Mouse (Mus musculus) forebrain, embryonic 12.5 days (tissue): ENCODE results near the gene Dnlz. TPM values are rescaled to one million over a fixed set of nuclear protein-coding genes. Genes with fewer than 3 reads are reported as not detected.
"Not testable (repeated sequence)": the region's sequence is repeated elsewhere in the genome, so short reads cannot be mapped to it uniquely, and the experiment has no call there.

Experiments used
- ATAC-seq: fragments of 200-750 bp; cut with Nextera tagmentation; 2 replicates; pipeline ENCODE4 v1.8.0; 2017; ENCODE audit warnings: moderate TSS enrichment; ENCODE audit not compliant: low FRiP score
- H3K27ac ChIP-seq: fragments of 300-500 bp; sonication (generic); 2 replicates; pipeline ENCODE4 v1.5.1; 2016; ENCODE audit warnings: mild to moderate bottlenecking
- H3K27me3 ChIP-seq: fragments of 300-500 bp; sonication (generic); 2 replicates; pipeline ENCODE4 v1.6.1; 2016; ENCODE audit warnings: mild to moderate bottlenecking
- H3K36me3 ChIP-seq: fragments of 300-500 bp; sonication (generic); replicated peaks from 2 replicates; pipeline ENCODE4 v1.6.1; 2016; ENCODE audit warnings: mild to moderate bottlenecking
- H3K4me1 ChIP-seq: fragments of 300-500 bp; sonication (generic); 2 replicates; pipeline ENCODE4 v1.6.1; 2016
- H3K4me2 ChIP-seq: fragments of 300-500 bp; sonication (generic); 2 replicates; pipeline ENCODE4 v1.6.1; 2016; ENCODE audit warnings: mild to moderate bottlenecking, moderate library complexity
- H3K4me3 ChIP-seq: fragments of 300-500 bp; sonication (generic); replicated peaks from 2 replicates; pipeline ENCODE4 v1.5.1; 2016; ENCODE audit warnings: mild to moderate bottlenecking
- H3K9ac ChIP-seq: fragments of 300-500 bp; sonication (generic); 2 replicates; pipeline ENCODE4 v1.6.1; 2016; ENCODE audit warnings: mild to moderate bottlenecking
- H3K9me3 ChIP-seq: fragments of 300-500 bp; sonication (generic); 2 replicates; pipeline ENCODE4 v1.6.1; 2016
- WGBS: fragments of 180-500 bp; shearing (Covaris S2); methylation state at CpG from one replicate; pipeline ENCODE4 v1.1.7; 2016; 5-methylcytosine and 5-hydroxymethylcytosine counted together
- polyA plus RNA-seq: library from polyadenylated mRNA; unstranded; fragments of >200 nt; fragmentation: Nextera tagmentation; extraction: Ambion mirVana; gene quantifications from 2 replicates; pipeline ENCODE4 v1.2.1, GENCODE M21; 2016

The Dnlz gene
- 34.5 and 36.3 TPM in 2 replicates for polyA plus RNA-seq

DNA sequence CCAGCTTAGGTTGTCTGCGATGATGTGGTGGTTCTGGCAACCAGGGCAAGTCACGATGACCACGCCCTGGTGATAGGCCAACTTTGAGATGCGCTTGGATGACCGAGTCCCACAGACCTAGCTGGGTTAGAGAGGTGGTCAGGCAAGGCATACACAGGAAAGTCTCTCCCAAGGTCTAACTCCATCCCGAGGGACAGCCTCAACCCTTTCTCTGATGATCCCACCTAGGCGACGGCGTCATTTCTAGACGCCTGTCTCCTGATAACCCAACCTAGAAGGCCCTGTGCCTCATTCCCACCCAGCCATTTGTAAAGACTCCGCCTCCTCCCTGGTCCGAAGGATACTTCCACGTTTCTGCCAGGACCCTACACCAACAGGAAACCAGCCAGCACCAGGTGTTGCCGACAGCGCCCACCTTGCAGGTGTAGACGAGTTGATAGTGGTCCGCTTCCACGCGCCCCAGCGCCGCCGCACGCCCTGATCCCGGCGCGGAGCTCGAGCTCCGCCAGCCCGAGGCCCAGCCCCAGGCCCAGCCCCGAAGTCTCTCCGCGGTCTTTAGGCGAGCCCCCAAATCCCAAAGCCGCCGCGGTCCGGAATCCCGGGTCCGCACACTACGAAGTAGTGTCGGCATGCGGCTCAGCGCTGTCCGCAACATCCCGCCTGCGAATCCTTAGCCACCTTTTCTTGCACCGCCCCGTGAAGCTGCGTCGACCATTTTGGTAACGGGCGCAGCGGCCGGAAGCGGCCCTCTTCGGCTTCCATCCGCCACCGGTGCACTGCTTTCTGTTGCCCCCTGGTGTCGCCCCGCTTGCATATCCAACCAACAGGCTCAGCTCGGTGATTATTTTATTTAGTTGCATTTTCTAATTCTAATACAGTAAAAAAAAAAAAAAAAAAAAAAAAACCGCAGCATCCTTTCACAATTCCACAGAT, at the start of gene Dnlz:
TSS of gene Dnlz (minus strand) at position 753 of the 933 bp plus-strand sequence.
- 3% methylated on average over 62 of the region's 62 CpGs for WGBS
- peak; percentile 79 for ATAC-seq
- H3K9me3 ChIP-seq = no peaks in the 10 kb centered on the region
- H3K4me1 ChIP-seq = peaks cover 24% of the 10 kb centered on the region
- H3K4me3 ChIP-seq = peak within 1 kb of the TSS; percentile 87
- no peaks in the 10 kb centered on the region for H3K27me3 ChIP-seq
- H3K36me3 ChIP-seq = peaks cover 37% of the 10 kb centered on the region
- peak within 1 kb of the TSS; percentile 97 for H3K4me2 ChIP-seq
- H3K27ac ChIP-seq = peak within 1 kb of the TSS; percentile 86
- H3K9ac ChIP-seq = peak within 1 kb of the TSS; percentile 91

DNA sequence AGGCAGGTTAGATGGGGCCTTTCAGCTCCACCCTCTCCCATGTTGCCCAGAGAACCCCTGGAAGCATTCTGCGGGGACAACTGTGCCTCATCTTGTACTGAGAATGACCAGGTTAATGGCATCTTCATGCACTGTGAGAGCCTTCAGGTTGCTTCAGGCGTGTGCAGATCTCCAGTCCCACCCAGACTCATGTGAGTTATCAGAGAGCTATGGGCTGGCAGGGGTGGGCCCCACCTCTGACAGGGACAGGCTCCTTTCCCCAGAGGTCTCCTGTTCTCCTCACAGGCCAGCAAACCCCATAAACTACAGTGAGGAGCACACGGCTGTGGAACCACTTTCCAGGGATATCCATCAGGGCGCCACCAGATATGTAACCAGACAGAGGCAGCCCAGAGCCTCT, 49.1 kb upstream of the Dnlz start:
- Histone ChIP-seq H3K4me2 (no peak overlapping the region), H3K27ac (no peak overlapping the region), H3K9me3 (no peaks in the 10 kb centered on the region), H3K27me3 (no peaks in the 10 kb centered on the region), H3K9ac (no peak overlapping the region), H3K4me1 (peaks cover 11% of the 10 kb centered on the region), H3K36me3 (peaks cover 74% of the 10 kb centered on the region), H3K4me3 (no peak overlapping the region)
- WGBS = 89% methylated on average over 4 of the region's 4 CpGs
- ATAC-seq = no peak

DNA sequence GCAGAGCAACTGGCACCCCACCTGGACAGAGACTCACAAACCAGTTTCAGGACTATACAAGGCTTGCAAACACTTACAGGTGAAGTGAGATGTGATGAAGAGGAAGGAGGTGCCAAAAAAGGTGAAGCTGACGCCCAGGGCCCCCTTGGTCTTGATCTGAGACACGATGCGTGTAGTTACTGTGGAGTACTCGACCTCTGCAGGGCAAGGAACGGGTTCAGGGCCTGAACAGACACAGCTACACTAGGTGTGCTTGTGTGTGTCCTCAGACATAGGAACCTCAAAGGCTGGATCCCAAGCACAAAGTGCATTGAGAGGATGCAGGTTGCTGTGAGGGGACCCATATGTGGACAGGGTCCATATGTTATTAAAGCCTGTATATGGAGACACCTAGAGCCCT, 48.4 kb upstream of the Dnlz start:
- no peak overlapping the region for H3K4me2 ChIP-seq
- 92% methylated on average over 5 of the region's 5 CpGs for WGBS
- H3K4me3 ChIP-seq = no peak overlapping the region
- H3K9ac ChIP-seq = no peak overlapping the region
- no peaks in the 10 kb centered on the region for H3K27me3 ChIP-seq
- no peak for ATAC-seq
- H3K27ac ChIP-seq = no peak overlapping the region
- H3K9me3 ChIP-seq = no peaks in the 10 kb centered on the region
- H3K36me3 ChIP-seq = peaks cover 78% of the 10 kb centered on the region
- H3K4me1 ChIP-seq = peaks cover 3% of the 10 kb centered on the region

DNA sequence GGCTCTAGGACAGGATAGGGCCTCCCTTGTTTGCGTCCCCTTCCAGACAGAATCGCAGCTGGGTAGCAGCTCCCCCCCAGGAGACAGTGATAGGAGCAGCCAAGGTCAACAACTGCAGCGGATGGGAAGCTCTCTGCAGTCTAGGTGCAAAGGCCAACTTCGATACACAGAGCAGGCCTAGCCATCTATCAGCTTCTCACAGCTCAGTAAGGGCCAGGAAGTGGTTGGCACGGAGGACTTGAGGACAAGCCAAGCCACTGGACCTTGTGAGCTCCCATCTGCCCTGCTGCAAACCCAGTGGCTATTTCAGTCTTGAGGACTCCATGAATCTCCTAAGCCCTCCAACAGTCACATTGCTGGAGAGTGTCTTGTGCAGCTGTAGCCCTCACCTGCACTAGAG, 47.7 kb upstream of the Dnlz start:
- Histone ChIP-seq H3K27me3 (no peaks in the 10 kb centered on the region), H3K4me2 (no peak overlapping the region), H3K9ac (no peak overlapping the region), H3K9me3 (no peaks in the 10 kb centered on the region), H3K4me3 (no peak overlapping the region), H3K4me1 (no peaks in the 10 kb centered on the region; the same call in 1 of the 2 replicates), H3K36me3 (peaks cover 84% of the 10 kb centered on the region), H3K27ac (no peak overlapping the region)
- 94% methylated on average over 5 of the region's 5 CpGs for WGBS
- no peak for ATAC-seq

DNA sequence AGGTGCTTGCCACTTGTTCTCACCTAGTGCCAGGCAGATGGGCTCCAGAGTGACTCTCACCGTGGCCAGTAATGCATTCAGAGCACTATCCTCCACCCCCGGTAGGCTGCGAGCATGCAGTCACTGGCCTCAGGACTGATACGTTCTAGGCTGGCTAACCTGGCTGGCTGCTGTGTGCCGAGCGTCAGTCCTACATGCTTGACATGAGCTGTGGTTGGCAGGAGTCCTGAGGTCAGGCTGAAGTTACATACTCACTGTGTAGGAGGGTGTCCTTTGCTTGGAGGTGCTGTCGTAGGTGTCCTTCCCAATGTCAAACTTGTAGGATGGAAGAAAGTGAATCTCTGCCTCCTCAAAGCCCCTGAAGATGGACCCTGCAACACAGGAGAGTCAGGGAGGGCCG, 47.1 kb upstream of the Dnlz start:
- Histone ChIP-seq H3K27me3 (no peaks in the 10 kb centered on the region), H3K4me1 (no peaks in the 10 kb centered on the region), H3K4me2 (no peak overlapping the region), H3K9me3 (no peaks in the 10 kb centered on the region), H3K27ac (no peak overlapping the region), H3K4me3 (no peak overlapping the region), H3K9ac (no peak overlapping the region), H3K36me3 (peaks cover 91% of the 10 kb centered on the region)
- no peak for ATAC-seq
- 92% methylated on average over 8 of the region's 8 CpGs for WGBS

DNA sequence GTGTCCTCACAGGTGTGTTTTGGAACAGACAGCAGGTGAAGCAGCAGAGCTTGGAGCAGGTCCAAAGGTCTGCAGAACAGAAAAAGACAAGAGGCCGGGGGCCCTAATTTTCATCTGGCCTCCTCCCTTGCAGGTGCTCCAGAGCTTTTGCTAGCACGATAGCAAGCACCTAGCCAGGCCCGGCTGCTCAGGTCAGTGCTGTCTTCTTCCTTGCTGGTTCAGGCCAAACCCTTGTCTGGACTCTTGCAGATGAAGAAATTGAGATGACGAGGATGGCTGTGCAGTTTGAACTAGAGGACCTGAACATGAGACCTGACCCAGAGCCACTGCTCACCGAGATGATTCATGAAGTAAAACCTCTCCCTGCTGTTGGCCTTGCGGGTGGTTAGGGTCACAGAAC, 39.7 kb upstream of the Dnlz start:
- Histone ChIP-seq H3K9me3 (no peaks in the 10 kb centered on the region), H3K9ac (no peak overlapping the region), H3K4me3 (no peak overlapping the region), H3K27me3 (no peaks in the 10 kb centered on the region), H3K27ac (no peak overlapping the region), H3K4me2 (no peak overlapping the region), H3K4me1 (peaks cover 26% of the 10 kb centered on the region), H3K36me3 (peaks cover 77% of the 10 kb centered on the region)
- ATAC-seq = no peak
- WGBS = 89% methylated on average over 6 of the region's 6 CpGs

- no peak overlapping the region for H3K27ac ChIP-seq
- no peak for ATAC-seq
- peaks cover 26% of the 10 kb centered on the region for H3K4me1 ChIP-seq
- no peak overlapping the region for H3K4me2 ChIP-seq
- no peak overlapping the region for H3K9ac ChIP-seq
- peaks cover 77% of the 10 kb centered on the region for H3K36me3 ChIP-seq
- no peaks in the 10 kb centered on the region for H3K27me3 ChIP-seq
- no peaks in the 10 kb centered on the region for H3K9me3 ChIP-seq
- WGBS = 87% methylated on average over 3 of the region's 3 CpGs
- H3K4me3 ChIP-seq = no peak overlapping the region
These were observed 39.0 kb upstream of the Dnlz start for GRCm38 (mm10) chr2:26390954-26391353.

DNA sequence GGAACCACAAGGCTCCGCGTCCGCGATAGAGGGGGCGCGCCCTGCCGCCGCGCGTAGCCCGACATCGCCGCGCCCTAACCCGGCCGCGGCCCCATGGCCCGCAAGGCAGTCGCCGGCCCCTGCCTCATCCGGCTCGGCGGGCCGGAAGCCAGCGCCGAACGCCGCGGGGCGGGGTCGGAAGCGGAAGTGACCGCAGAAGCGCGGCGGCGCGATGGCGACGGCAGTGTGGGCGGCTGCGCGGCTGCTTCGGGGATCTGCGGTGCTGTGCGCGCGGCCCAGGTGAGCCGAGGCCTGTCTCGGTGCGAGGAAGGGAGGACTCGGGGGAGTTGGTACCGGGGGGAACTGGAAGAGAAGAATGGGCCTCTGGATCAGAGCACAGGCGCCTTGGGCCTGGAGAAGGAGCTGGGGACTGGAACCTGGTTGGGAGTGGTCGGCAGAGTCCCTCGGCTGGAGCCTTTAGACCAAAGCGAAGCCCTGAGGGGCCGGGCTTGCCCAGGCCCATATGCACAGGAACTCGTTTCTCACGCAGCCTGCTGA, 37.3 kb upstream of the Dnlz start, which contains the start of the genes Entr1 and Pmpca:
TSS of gene Entr1 (minus strand) at position 163 of the 537 bp plus-strand sequence.
TSS of gene Pmpca (plus strand) at position 186 of the 537 bp plus-strand sequence.
- no peaks in the 10 kb centered on the region for H3K27me3 ChIP-seq
- peaks cover 26% of the 10 kb centered on the region for H3K4me1 ChIP-seq
- H3K4me3 ChIP-seq = peak within 1 kb of the TSS; percentile 98
- peak within 1 kb of the TSS; percentile 94 for H3K9ac ChIP-seq
- peak within 1 kb of the TSS; percentile 87 for H3K4me2 ChIP-seq
- WGBS = under 1% methylated on average over 43 of the region's 60 CpGs
- ATAC-seq = peak; percentile 91
- peak within 1 kb of the TSS; percentile 73 for H3K27ac ChIP-seq
- H3K36me3 ChIP-seq = peaks cover 77% of the 10 kb centered on the region
- no peaks in the 10 kb centered on the region for H3K9me3 ChIP-seq

- ATAC-seq = peak; percentile 53
- 0% methylated on average over 34 of the region's 45 CpGs for WGBS
- peak overlapping the region; percentile 87 for H3K4me2 ChIP-seq
These were observed 36.8 kb upstream of the Dnlz start for GRCm38 (mm10) chr2:26388682-26389153.

GRCm38 (mm10) chr2:26387713-26388112, 35.8 kb upstream of the Dnlz start:
- H3K4me1 ChIP-seq = peaks cover 26% of the 10 kb centered on the region
- 89% methylated on average over 3 of the region's 3 CpGs for WGBS
- H3K27ac ChIP-seq = no peak overlapping the region
- 0 out of 2 replicates have a peak overlapping the region, but pooled peaks have one; percentile 94 for H3K9ac ChIP-seq
- no peaks in the 10 kb centered on the region for H3K27me3 ChIP-seq
- H3K36me3 ChIP-seq = peaks cover 77% of the 10 kb centered on the region
- peak overlapping the region; percentile 87 for H3K4me2 ChIP-seq
- peak overlapping the region; percentile 98; the same call in 1 of the 2 replicates for H3K4me3 ChIP-seq
- no peak for ATAC-seq
- H3K9me3 ChIP-seq = no peaks in the 10 kb centered on the region

More at GRCm38 (mm10) chr2:26388682-26389153, 36.8 kb upstream of the Dnlz start:
- Histone ChIP-seq H3K4me3 (peak overlapping the region; percentile 98), H3K9ac (peak overlapping the region; percentile 94), H3K36me3 (peaks cover 77% of the 10 kb centered on the region), H3K9me3 (no peaks in the 10 kb centered on the region), H3K4me1 (peaks cover 26% of the 10 kb centered on the region), H3K27ac (peak overlapping the region; percentile 73), H3K27me3 (no peaks in the 10 kb centered on the region)

DNA sequence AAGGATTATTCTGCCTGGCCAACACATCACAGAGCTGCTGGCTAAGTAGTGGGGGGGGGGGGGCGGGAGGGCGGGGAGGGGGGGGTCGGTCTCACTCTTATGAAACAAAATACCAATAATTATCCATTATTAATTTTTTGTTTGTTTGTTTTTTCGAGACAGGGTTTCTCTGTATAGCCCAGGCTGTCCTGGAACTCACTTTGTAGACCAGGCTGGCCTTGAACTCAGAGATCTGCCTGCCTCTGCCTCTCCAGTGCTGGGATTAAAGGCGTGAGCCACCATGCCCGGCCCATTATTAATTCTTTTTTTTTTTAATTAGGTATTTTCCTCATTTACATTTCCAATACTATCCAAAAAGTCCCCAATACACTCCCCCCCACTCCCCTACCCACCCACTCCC, 29.0 kb upstream of the Dnlz start:
- H3K9ac ChIP-seq = peak overlapping the region; percentile 84
- peak overlapping the region; percentile 86 for H3K4me3 ChIP-seq
- not testable (repeated sequence) for H3K4me1 ChIP-seq, H3K27me3 ChIP-seq, H3K9me3 ChIP-seq
- peak overlapping the region; percentile 8; the same call in 1 of the 2 replicates for H3K27ac ChIP-seq
- peak; percentile 54; the same call in 1 of the 2 replicates for ATAC-seq
- peaks cover 69% of the 10 kb centered on the region for H3K36me3 ChIP-seq
- H3K4me2 ChIP-seq = peak overlapping the region; percentile 85
- 37% methylated on average over 6 of the region's 6 CpGs for WGBS

DNA sequence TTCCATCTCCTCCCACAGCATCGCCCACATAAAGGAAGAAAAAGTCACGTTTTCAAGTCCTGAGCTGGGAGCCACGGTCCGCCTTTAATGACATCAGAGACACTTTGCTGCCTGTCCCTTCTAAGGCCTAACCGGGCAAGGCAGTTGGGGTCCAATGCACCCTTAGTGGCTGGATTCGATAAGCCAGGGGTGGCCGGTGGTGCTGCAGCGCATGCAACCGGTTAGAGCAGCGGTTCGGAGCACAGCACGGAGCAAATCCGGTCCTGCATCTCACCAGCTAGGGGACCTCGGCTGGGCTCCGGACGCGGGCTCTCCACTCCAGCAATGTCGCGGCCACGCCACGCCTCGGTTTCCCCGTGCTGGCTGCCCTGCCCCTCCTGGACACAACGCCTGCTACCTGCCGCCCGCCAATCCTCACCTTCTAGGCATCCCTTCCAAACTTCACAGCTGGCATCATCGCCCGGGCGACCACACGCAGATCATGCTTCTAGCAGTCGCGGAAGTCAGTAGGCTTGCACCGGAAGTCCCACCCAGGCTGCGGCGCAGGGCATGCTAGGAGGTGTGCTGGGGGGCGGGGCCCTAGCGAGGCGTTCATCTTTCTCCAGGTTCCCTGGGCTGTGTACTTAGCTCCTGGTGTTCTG, 28.3 kb upstream of the Dnlz start, which contains the start of gene Snapc4:
TSS of gene Snapc4 (minus strand) at position 523 of the 641 bp plus-strand sequence.
- ATAC-seq = peak; percentile 97
- Histone ChIP-seq H3K4me1 (peaks cover 7% of the 10 kb centered on the region), H3K9ac (peak within 1 kb of the TSS; percentile 84), H3K9me3 (no peaks in the 10 kb centered on the region), H3K27ac (peak within 1 kb of the TSS; percentile 8; the same call in 1 of the 2 replicates), H3K4me3 (peak within 1 kb of the TSS; percentile 86), H3K27me3 (no peaks in the 10 kb centered on the region), H3K36me3 (peaks cover 69% of the 10 kb centered on the region), H3K4me2 (peak within 1 kb of the TSS; percentile 85)
- under 1% methylated on average over 38 of the region's 38 CpGs for WGBS
